Mouse (Mus musculus) layer of hippocampus, adult 8-10 months (tissue): ENCODE results near the gene Vsx2. TPM values are rescaled to one million over a fixed set of nuclear protein-coding genes. Genes with fewer than 3 reads are reported as not detected.
A peak's percentile ranks its signal among the peaks of the same experiment; 100 is the strongest.
"Not testable (repeated sequence)": the region's sequence is repeated elsewhere in the genome, so short reads cannot be mapped to it uniquely, and the experiment has no call there.

Source experiments
- DNase-seq, 2 experiments: peaks; one replicate each; pipeline ENCODE4 v3.0.0; 2022; ENCODE audit warnings: low spot score in 2 of 2
- total RNA-seq, 4 experiments: library from RNA; stranded (reverse); gene quantifications; 2 replicates each; pipeline ENCODE4 v1.2.4; 2022

Vsx2 gene
- total RNA-seq, result under 1 TPM; 0.17 to 0.37 (median 0.24) TPM

DNA sequence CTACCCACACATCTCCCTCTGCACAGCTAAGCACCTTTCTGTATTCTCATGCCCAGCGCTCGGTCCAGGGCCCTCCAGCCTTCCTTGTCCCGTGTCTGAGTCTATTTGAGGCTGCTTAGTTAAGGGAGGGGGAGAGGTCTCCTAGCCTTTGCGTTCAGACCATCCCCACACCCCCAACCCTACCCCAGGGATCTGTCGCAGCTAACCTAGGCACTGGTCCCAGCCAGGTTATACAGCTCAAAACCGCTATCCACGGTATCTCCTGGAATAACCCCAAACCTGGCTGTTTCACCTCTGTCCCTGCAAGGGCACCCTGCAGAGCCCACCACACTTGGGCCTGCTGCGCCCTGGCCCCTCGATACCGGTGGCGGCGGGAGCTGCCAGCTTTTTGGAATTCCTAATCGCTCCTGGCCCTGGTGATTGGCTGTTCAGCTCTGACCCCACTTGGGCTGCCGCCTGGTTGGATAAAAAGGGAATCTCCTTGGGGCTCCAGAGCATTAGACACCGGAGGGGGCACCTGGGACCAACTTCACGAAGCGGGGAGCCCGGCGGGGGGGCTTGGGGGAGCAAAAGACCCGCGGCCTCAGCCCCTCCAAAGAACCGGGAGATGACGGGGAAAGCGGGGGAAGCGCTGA lies at the start of gene Vsx2:
TSS of gene Vsx2 (plus strand) at position 427 of the 635 bp plus-strand sequence.
- no peak for DNase-seq

DNA sequence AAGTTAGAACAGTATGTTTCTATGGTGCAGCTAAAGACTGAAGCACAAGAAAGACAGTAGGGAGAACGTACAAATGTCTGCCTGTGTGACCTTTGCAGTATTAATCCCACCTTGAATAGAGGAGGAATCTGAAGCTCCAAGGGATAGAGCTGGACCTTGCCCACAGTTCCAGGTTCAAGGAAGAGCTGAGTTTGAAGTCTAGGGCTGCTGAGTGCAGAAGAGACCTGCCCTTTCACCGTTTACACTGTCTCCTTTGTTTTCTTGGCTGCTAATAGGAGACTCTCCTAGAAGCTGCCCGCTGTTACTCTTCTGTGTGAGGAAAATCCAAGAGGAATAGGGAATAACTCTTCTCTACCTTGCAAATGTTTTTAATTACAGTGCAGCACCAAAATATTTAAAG lies 45.8 kb upstream of the Vsx2 start:
- DNase-seq, result no peak

- DNase-seq, result no peak
Observed at GRCm38 (mm10) chr12:84524147-84525050, 45.2 kb upstream of the Vsx2 start.

DNA sequence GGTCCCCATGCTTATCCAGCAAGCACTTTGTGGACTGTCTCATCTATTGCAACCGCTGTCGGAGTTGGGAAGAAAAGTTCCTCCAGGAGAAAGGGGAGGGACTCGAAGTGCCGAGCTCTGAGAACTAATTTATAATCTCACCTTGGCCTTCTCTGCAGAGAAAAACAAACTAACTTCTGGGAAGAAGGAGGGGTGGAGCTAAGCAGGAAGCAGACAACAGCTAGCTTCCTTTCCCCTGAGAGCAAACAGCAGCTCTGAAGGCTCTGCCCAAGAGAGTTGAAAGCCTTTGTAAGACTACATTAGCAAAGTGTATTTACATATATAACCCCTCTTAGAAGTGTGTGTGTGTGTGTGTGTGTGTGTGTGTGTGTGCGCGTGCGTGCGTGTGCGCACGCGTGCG lies 44.1 kb upstream of the Vsx2 start:
- DNase-seq, result no peak

GRCm38 (mm10) chr12:84530426-84530825 lies 39.1 kb upstream of the Vsx2 start:
- DNase-seq, result no peak

- peak; percentile 40 to 61 for DNase-seq
Observed at GRCm38 (mm10) chr12:84531906-84532829, 37.4 kb upstream of the Vsx2 start.

DNA sequence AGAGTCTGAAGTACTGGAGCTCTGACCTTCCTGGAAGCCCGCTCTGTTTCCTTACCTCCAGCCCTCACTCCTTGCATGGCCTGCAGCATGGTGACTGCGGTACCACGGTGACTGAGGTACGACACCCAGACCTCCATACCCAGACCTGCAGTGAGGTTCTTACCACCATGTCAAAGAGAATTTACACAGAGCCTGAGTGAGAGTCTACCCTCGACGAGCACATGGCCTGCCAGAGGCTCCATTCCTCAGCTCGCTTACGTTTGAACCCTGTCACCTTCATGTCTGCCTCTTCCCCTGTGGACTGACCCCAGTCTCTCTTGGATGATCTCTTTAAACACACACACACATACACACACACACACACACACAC lies 36.7 kb upstream of the Vsx2 start:
- DNase-seq, result no peak

DNA sequence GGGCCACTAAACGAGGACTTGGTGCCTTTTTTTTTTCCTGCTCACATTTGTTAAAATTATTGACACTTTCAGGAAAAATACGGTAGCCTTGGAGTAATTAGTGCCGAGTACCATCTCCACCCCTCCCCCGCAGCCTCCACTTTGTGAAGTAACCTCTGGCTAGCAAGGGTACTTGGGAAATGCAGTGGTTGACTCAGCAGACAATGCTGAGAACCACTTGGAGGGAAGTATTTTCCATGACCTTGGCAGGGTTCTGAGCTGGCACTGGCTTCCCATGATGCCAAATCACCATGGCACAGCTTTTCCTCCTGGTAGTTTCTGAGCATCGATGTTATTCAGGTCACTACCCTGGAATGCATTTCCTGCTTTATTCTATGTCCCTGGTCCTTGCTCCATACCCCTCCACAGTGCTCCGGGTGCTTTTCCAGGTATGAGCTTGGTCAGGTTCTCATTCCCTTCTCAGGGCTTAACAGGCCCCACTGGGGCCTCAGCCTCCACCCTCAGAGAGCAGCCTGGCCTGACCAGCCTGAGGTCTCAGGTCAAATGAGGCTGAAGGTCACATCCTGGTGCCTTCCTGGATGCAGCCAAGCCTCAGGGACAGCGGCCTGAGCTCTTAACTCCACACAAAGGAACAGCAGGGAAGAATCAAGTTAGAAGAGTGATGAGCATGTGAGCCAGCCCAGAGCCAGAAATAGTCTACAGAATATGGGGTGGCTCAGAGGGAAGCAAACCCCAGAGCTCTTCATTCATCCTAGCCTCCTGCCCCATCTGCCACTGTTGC lies 35.7 kb upstream of the Vsx2 start:
- DNase-seq, result no peak

GRCm38 (mm10) chr12:84539537-84539936 lies 30.0 kb upstream of the Vsx2 start:
- DNase-seq, result not testable (repeated sequence)

GRCm38 (mm10) chr12:84541391-84541958 lies 28.1 kb upstream of the Vsx2 start:
- DNase-seq, result no peak

DNA sequence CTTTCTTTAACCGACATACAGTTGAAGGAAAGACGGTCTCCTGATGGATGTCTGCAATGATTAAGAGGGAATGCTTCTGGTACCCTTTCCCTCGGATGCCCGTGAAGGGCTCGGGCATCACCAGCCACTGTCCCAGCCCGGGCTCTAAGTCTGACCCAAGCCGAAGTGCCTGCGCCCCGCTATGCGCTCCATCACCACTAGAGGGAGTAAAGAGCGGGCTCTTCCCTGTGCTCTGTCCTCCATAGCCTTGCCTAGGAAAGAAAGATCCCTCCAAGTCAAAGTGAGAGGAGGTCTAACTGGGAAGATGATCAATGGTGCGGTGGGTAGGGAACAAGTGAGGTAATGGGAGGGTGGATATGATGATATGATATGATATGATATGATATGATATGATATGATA lies 23.5 kb upstream of the Vsx2 start:
- DNase-seq, result peak in 1 of 2 experiments; percentile 62

DNA sequence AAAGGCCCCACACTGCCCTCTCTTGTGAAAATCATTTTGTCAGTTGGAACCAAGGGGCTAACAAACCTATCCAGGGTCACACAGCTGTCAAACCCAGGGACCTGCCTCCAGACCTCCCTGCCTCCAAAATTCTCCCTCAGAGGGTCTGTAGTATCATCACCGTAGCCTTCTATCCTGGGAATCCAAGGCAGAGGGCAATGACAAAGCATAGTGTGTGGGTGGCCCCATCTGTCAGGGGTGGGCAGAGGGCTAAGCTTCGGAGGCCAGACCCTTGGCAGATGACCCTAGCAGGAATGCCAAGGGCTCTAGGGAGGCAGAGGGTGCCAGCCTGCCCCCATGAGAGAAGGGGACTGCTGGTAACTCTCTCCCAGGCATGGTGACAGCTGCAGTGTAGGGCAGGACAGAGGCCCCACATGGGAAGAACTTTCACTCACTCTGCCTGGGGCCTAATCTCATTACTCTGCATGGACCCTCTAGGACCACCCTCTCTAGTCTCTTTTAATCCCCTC lies 22.9 kb upstream of the Vsx2 start:
- DNase-seq, result no peak

GRCm38 (mm10) chr12:84548251-84548650 lies 21.3 kb upstream of the Vsx2 start:
- no peak for DNase-seq

DNA sequence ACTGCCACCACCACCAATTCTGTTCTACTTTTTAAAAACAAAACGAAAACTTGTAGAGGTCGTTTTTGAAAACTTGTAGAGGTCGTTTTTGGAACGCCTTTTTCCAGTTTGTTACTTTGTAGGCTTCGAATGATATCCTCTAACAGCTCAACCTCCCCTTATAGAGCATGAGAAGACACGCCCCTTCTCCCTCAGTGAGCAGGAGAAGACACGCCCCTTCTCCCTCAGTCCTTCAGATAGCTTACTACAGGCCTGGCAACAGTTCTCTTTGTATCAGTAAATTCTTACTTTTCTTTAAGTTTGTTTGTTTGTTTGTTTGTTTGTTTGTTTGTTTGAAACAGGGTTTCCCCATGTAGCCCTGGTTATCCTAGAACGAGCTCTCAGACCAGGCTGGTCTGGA lies 14.3 kb upstream of the Vsx2 start:
- no peak for DNase-seq

GRCm38 (mm10) chr12:84562558-84562957 lies 7.0 kb upstream of the Vsx2 start:
- no peak for DNase-seq

GRCm38 (mm10) chr12:84567576-84567975 lies 2.0 kb upstream of the Vsx2 start:
- DNase-seq, result no peak

GRCm38 (mm10) chr12:84569976-84570693 lies 573 bp downstream of the Vsx2 start:
- DNase-seq, result no peak

DNA sequence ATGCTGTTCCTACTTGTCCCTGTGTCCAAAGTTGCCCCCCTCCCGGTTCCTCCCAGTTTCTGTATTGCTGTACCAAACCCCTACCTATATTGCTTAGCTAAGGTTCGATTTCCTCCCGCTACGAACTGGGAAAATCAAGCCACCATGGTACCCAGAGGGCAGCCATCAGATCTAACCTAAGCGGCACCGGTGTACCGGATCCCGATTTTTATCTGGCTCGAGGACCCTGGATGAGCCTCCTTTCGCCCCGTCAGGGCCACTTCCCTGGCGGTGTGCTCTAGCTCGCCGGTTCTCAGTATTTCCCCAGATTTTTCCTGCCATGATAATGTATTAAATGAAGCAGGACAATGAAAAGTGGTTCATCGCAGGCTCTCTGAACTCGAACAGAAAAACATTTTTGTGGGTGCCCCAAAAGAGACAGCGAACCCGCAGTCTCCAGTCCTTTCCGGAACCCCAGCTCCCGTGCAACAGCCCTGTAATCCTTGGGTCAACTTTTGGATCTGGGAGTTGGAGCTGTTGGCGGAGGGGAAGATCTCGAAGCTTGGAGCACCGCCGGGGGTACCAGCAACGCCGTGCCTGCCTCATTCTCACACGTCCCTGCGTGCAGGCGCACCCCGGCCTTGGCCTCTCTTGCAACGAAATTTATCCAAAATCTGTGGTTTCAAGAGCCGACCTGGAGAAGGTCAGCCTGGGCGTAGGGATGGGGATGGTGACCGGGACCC lies 1.3 kb downstream of the Vsx2 start:
- DNase-seq, result no peak
